Mouse (Mus musculus) thymus, adult 2 months (tissue): ENCODE data around the gene Snap25. TPM values are rescaled to one million over a fixed set of nuclear protein-coding genes. Genes with fewer than 3 reads are reported as not detected.

Experiments
- DNase-seq: peaks from one replicate; pipeline ENCODE4 v3.0.0; 2021
- H3K27ac ChIP-seq: fragments of 200-500 bp; 2 replicates; pipeline ENCODE4 v1.5.1; 2012; ENCODE audit warnings: low read length, control low read depth; ENCODE audit not compliant: control insufficient read depth, insufficient read depth
- H3K27me3 ChIP-seq: fragments of 200-500 bp; 2 replicates; pipeline ENCODE4 v1.6.1; 2012; ENCODE audit warnings: mild to moderate bottlenecking, low read length, moderate library complexity, mixed read lengths; ENCODE audit not compliant: control insufficient read depth, insufficient read depth
- H3K36me3 ChIP-seq: fragments of 200-500 bp; 2 replicates; pipeline ENCODE4 v1.6.1; 2012; ENCODE audit warnings: mild to moderate bottlenecking, low read length, moderate library complexity; ENCODE audit not compliant: control insufficient read depth, insufficient read depth
- H3K4me1 ChIP-seq: fragments of 200-500 bp; replicated peaks from 2 replicates; pipeline ENCODE4 v1.6.1; 2012; ENCODE audit warnings: low read length; ENCODE audit not compliant: control insufficient read depth, insufficient read depth
- H3K4me3 ChIP-seq: fragments of 200-500 bp; 2 replicates; pipeline ENCODE4 v1.5.1; 2012; ENCODE audit warnings: mild to moderate bottlenecking, low read length, control low read depth, moderate library complexity; ENCODE audit not compliant: control insufficient read depth, insufficient read depth
- CTCF ChIP-seq: fragments of 200-500 bp; IDR thresholded peaks from 2 replicates; pipeline ENCODE4 v1.5.1; 2012; ENCODE audit warnings: mild to moderate bottlenecking, control low read depth, low read length, moderate library complexity, borderline replicate concordance; ENCODE audit not compliant: control insufficient read depth, poor library complexity, insufficient read depth; ENCODE audit errors: extremely low read depth
- POLR2A ChIP-seq: fragments of 200-500 bp; IDR thresholded peaks from 2 replicates; pipeline ENCODE4 v1.6.1; 2012; ENCODE audit warnings: mild to moderate bottlenecking, low read length, control low read depth, moderate library complexity; ENCODE audit not compliant: control insufficient read depth, poor library complexity, insufficient read depth; ENCODE audit errors: extremely low read depth
- WGBS: fragments of 180-500 bp; shearing (Covaris S2); methylation state at CpG from one replicate; pipeline ENCODE4 v1.1.7; 2018; 5-methylcytosine and 5-hydroxymethylcytosine counted together
- polyA plus RNA-seq: library from polyadenylated mRNA; depleted of rRNA; stranded (reverse); fragments of >200 nt; gene quantifications from 2 replicates; pipeline ENCODE4 v1.2.3, GENCODE M21; 2012

Gene Snap25
- polyA plus RNA-seq, 1 experiment, result 0.08 TPM

GRCm38 (mm10) chr2:136744683-136745326, 31.6 kb downstream of the Snap25 start:
- no peak overlapping the region for H3K27ac ChIP-seq
- no peak for TF ChIP-seq POLR2A
- TF ChIP-seq CTCF, result no peak
- 84% methylated on average over 2 of the region's 2 CpGs for WGBS

GRCm38 (mm10) chr2:136745327-136745994, 32.2 kb downstream of the Snap25 start:
- 64% methylated on average over 7 of the region's 7 CpGs for WGBS
- DNase-seq, result no peak
- Histone ChIP-seq H3K27ac (no peak overlapping the region), H3K4me3 (no peak overlapping the region), H3K4me1 (no peaks in the 10 kb centered on the region), H3K27me3 (no peaks in the 10 kb centered on the region; the same call in 1 of the 2 replicates), H3K36me3 (no peaks in the 10 kb centered on the region)
- no peak for TF ChIP-seq CTCF
- no peak for TF ChIP-seq POLR2A

More at GRCm38 (mm10) chr2:136744683-136745326, 31.6 kb downstream of the Snap25 start:
- DNase-seq, result no peak
- Histone ChIP-seq H3K27me3 (no peaks in the 10 kb centered on the region; the same call in 1 of the 2 replicates), H3K36me3 (no peaks in the 10 kb centered on the region), H3K4me1 (no peaks in the 10 kb centered on the region), H3K4me3 (no peak overlapping the region)

- no peak for TF ChIP-seq POLR2A
- no peak for TF ChIP-seq CTCF
- 58% methylated on average over 3 of the region's 3 CpGs for WGBS
- no peak for DNase-seq
- H3K36me3 ChIP-seq, result no peaks in the 10 kb centered on the region
- no peaks in the 10 kb centered on the region; the same call in 1 of the 2 replicates for H3K27me3 ChIP-seq
- no peaks in the 10 kb centered on the region for H3K4me1 ChIP-seq
- no peak overlapping the region for H3K27ac ChIP-seq
- H3K4me3 ChIP-seq, result no peak overlapping the region
Measured at GRCm38 (mm10) chr2:136753682-136754081, 40.4 kb downstream of the Snap25 start.

- no peak for DNase-seq
- H3K4me1 ChIP-seq, result no peaks in the 10 kb centered on the region
- H3K4me3 ChIP-seq, result no peak overlapping the region
- no peak overlapping the region for H3K27ac ChIP-seq
- H3K36me3 ChIP-seq, result no peaks in the 10 kb centered on the region
- 89% methylated on average over 5 of the region's 5 CpGs for whole genome bisulfite sequencing
- H3K27me3 ChIP-seq, result no peaks in the 10 kb centered on the region
- TF ChIP-seq POLR2A, result no peak
- TF ChIP-seq CTCF, result no peak
Measured at GRCm38 (mm10) chr2:136758809-136759551, 45.7 kb downstream of the Snap25 start.

GRCm38 (mm10) chr2:136778156-136778555, 64.9 kb downstream of the Snap25 start:
- 57% methylated on average over 2 of the region's 2 CpGs for WGBS
- no peak for DNase-seq
- TF ChIP-seq POLR2A (no peak), CTCF (no peak)

GRCm38 (mm10) chr2:136778674-136779073, 65.4 kb downstream of the Snap25 start:
- Histone ChIP-seq H3K4me1 (no peaks in the 10 kb centered on the region), H3K27me3 (no peaks in the 10 kb centered on the region), H3K27ac (no peak overlapping the region), H3K36me3 (no peaks in the 10 kb centered on the region), H3K4me3 (no peak overlapping the region)
- TF ChIP-seq CTCF (no peak), POLR2A (no peak)
- no peak for DNase-seq
- WGBS, result 87% methylated on average over 3 of the region's 3 CpGs

More at GRCm38 (mm10) chr2:136778156-136778555, 64.9 kb downstream of the Snap25 start:
- no peaks in the 10 kb centered on the region for H3K27me3 ChIP-seq
- H3K4me1 ChIP-seq, result no peaks in the 10 kb centered on the region
- no peak overlapping the region for H3K4me3 ChIP-seq
- no peaks in the 10 kb centered on the region for H3K36me3 ChIP-seq
- no peak overlapping the region for H3K27ac ChIP-seq
